Mouse (Mus musculus): ENCODE measurements around the gene Olfr381.
"Not testable (repeated sequence)": the region's sequence is repeated elsewhere in the genome, so short reads cannot be mapped to it uniquely, and the experiment has no call there.

The Olfr381 gene

GRCm38 (mm10) chr11:73491503-73491902 lies at the start of gene Olfr381:
TSS of gene Olfr381 (minus strand) at chr11:73491603.
- no peak for DNase-seq

- DNase-seq = not testable (repeated sequence)
Observed at GRCm38 (mm10) chr11:73528971-73529370, 37.6 kb upstream of the Olfr381 start.

GRCm38 (mm10) chr11:73517097-73517496 lies 25.7 kb upstream of the Olfr381 start, which contains the start of gene Olfr382:
TSS of gene Olfr382 (minus strand) at chr11:73517197.
- DNase-seq = no peak

GRCm38 (mm10) chr11:73457408-73457807 lies 34.0 kb downstream of the Olfr381 start, which contains the start of gene Olfr380:
TSS of gene Olfr380 (minus strand) at chr11:73457508.
- DNase-seq = no peak
